Mouse (Mus musculus) hindbrain, embryonic 14.5 days (tissue): ENCODE data around the gene Egfl7. TPM values are rescaled to one million over a fixed set of nuclear protein-coding genes. Genes with fewer than 3 reads are reported as not detected.
A peak's percentile ranks its signal among the peaks of the same experiment; 100 is the strongest.

ENCODE experiments used
- ATAC-seq: fragments of 200-750 bp; cut with Nextera tagmentation; 2 replicates; pipeline ENCODE4 v1.8.0; 2017; ENCODE audit warnings: moderate number of reproducible peaks, mild to moderate bottlenecking, moderate TSS enrichment, moderate library complexity; ENCODE audit not compliant: low FRiP score
- DNase-seq: peaks from one replicate; pipeline ENCODE4 v3.0.0-alpha.2; 2015; ENCODE audit warnings: low spot score
- H3K27ac ChIP-seq: fragments of 300-500 bp; sonication (generic); 2 replicates; pipeline ENCODE4 v1.5.1; 2014; ENCODE audit warnings: mild to moderate bottlenecking, moderate library complexity
- H3K27me3 ChIP-seq: fragments of 300-500 bp; sonication (generic); 2 replicates; pipeline ENCODE4 v1.6.1; 2014; ENCODE audit warnings: mild to moderate bottlenecking, low read length, mixed read lengths; ENCODE audit not compliant: control insufficient read depth, insufficient read depth
- H3K36me3 ChIP-seq: fragments of 300-500 bp; sonication (generic); replicated peaks from 2 replicates; pipeline ENCODE4 v1.6.1; 2014; ENCODE audit not compliant: control insufficient read depth, insufficient read depth
- H3K4me1 ChIP-seq: fragments of 300-500 bp; sonication (generic); replicated peaks from 2 replicates; pipeline ENCODE4 v1.6.1; 2014; ENCODE audit warnings: antibody characterized with exemption, low read length, mixed read lengths; ENCODE audit not compliant: control insufficient read depth, insufficient read depth
- H3K4me2 ChIP-seq: fragments of 300-500 bp; sonication (generic); replicated peaks from 2 replicates; pipeline ENCODE4 v1.6.1; 2014; ENCODE audit warnings: mild to moderate bottlenecking, moderate library complexity
- H3K4me3 ChIP-seq: fragments of 300-500 bp; sonication (generic); replicated peaks from 2 replicates; pipeline ENCODE4 v1.5.1; 2014; ENCODE audit warnings: mild to moderate bottlenecking, low read length
- H3K9ac ChIP-seq: fragments of 300-500 bp; sonication (generic); 2 replicates; pipeline ENCODE4 v1.6.1; 2014
- H3K9me3 ChIP-seq: fragments of 300-500 bp; sonication (generic); 2 replicates; pipeline ENCODE4 v1.6.1; 2016; ENCODE audit warnings: low read length; ENCODE audit not compliant: control insufficient read depth
- WGBS: fragments of 180-500 bp; shearing (Covaris S2); extraction: QIAGEN DNeasy Blood & Tissue Kit; methylation state at CpG from one replicate; pipeline ENCODE4 v1.1.7; 2014; 5-methylcytosine and 5-hydroxymethylcytosine counted together
- polyA plus RNA-seq: library from polyadenylated mRNA; unstranded; fragments of >200 nt; fragmentation: Nextera tagmentation; extraction: Ambion mirVana; gene quantifications from 2 replicates; pipeline ENCODE4 v1.2.1, GENCODE M21; 2014

Gene Egfl7
- polyA plus RNA-seq, 1 experiment from 2014 or later = 69.2 TPM

GRCm38 (mm10) chr2:26573807-26574206 lies 6.0 kb upstream of the Egfl7 start:
- 21% methylated on average over 5 of the region's 5 CpGs for WGBS
- DNase-seq = no peak
- peak overlapping the region; percentile 49 for H3K27ac ChIP-seq
- H3K9ac ChIP-seq = 0 out of 2 replicates have a peak overlapping the region, but pooled peaks have one; percentile 2
- H3K4me2 ChIP-seq = no peak overlapping the region
- peaks cover 9% of the 10 kb centered on the region; the same call in 1 of the 2 replicates for H3K4me1 ChIP-seq
- no peaks in the 10 kb centered on the region for H3K36me3 ChIP-seq
- H3K9me3 ChIP-seq = no peaks in the 10 kb centered on the region
- no peak for ATAC-seq
- H3K27me3 ChIP-seq = no peaks in the 10 kb centered on the region
- H3K4me3 ChIP-seq = no peak overlapping the region

GRCm38 (mm10) chr2:26574862-26575261 lies 5.0 kb upstream of the Egfl7 start:
- Histone ChIP-seq H3K27ac (no peak overlapping the region), H3K4me3 (no peak overlapping the region), H3K9me3 (no peaks in the 10 kb centered on the region), H3K36me3 (no peaks in the 10 kb centered on the region), H3K9ac (no peak overlapping the region), H3K4me2 (no peak overlapping the region), H3K27me3 (no peaks in the 10 kb centered on the region), H3K4me1 (peaks cover 9% of the 10 kb centered on the region; the same call in 1 of the 2 replicates)
- 17% methylated on average over 5 of the region's 5 CpGs for WGBS
- DNase-seq (no peak), ATAC-seq (no peak)

- DNase-seq (no peak), ATAC-seq (no peak)
- Histone ChIP-seq H3K4me1 (peaks cover 9% of the 10 kb centered on the region; the same call in 1 of the 2 replicates), H3K27ac (no peak overlapping the region), H3K4me2 (no peak overlapping the region), H3K36me3 (no peaks in the 10 kb centered on the region), H3K9ac (no peak overlapping the region), H3K4me3 (no peak overlapping the region), H3K9me3 (no peaks in the 10 kb centered on the region), H3K27me3 (no peaks in the 10 kb centered on the region)
- WGBS = 81% methylated on average over 1 of the region's 1 CpGs
Observed at GRCm38 (mm10) chr2:26575378-26575777, 4.4 kb upstream of the Egfl7 start.

GRCm38 (mm10) chr2:26575865-26576264 lies 3.9 kb upstream of the Egfl7 start:
- H3K36me3 ChIP-seq = no peaks in the 10 kb centered on the region
- H3K4me3 ChIP-seq = no peak overlapping the region
- H3K27me3 ChIP-seq = no peaks in the 10 kb centered on the region
- no peak for DNase-seq
- WGBS = 49% methylated on average over 4 of the region's 4 CpGs
- ATAC-seq = no peak
- H3K4me1 ChIP-seq = peaks cover 9% of the 10 kb centered on the region; the same call in 1 of the 2 replicates
- no peak overlapping the region for H3K27ac ChIP-seq
- no peak overlapping the region for H3K9ac ChIP-seq
- no peaks in the 10 kb centered on the region for H3K9me3 ChIP-seq
- H3K4me2 ChIP-seq = no peak overlapping the region

- 47% methylated on average over 4 of the region's 4 CpGs for WGBS
- H3K36me3 ChIP-seq = no peaks in the 10 kb centered on the region
- H3K4me1 ChIP-seq = peaks cover 9% of the 10 kb centered on the region; the same call in 1 of the 2 replicates
- H3K27ac ChIP-seq = no peak overlapping the region
- H3K9ac ChIP-seq = no peak overlapping the region
- no peaks in the 10 kb centered on the region for H3K27me3 ChIP-seq
- H3K4me3 ChIP-seq = no peak overlapping the region
- ATAC-seq (no peak), DNase-seq (no peak)
- no peak overlapping the region for H3K4me2 ChIP-seq
- H3K9me3 ChIP-seq = no peaks in the 10 kb centered on the region
Observed at GRCm38 (mm10) chr2:26576462-26576861, 3.4 kb upstream of the Egfl7 start.

GRCm38 (mm10) chr2:26578369-26578768 lies 1.4 kb upstream of the Egfl7 start:
- no peak for ATAC-seq
- Histone ChIP-seq H3K4me3 (no peak overlapping the region), H3K27me3 (no peaks in the 10 kb centered on the region)

GRCm38 (mm10) chr2:26580751-26581150 lies 937 bp downstream of the Egfl7 start:
- Histone ChIP-seq H3K27me3 (no peaks in the 10 kb centered on the region), H3K4me2 (no peak overlapping the region), H3K9me3 (no peaks in the 10 kb centered on the region), H3K4me3 (no peak overlapping the region), H3K9ac (no peak overlapping the region), H3K36me3 (no peaks in the 10 kb centered on the region), H3K4me1 (no peaks in the 10 kb centered on the region), H3K27ac (no peak overlapping the region)
- ATAC-seq (no peak), DNase-seq (no peak)
- WGBS = 93% methylated on average over 5 of the region's 5 CpGs

More at GRCm38 (mm10) chr2:26578369-26578768, 1.4 kb upstream of the Egfl7 start:
- no peak overlapping the region for H3K27ac ChIP-seq
- no peaks in the 10 kb centered on the region for H3K9me3 ChIP-seq
- H3K4me2 ChIP-seq = no peak overlapping the region
- peaks cover 5% of the 10 kb centered on the region; the same call in 1 of the 2 replicates for H3K4me1 ChIP-seq
- H3K9ac ChIP-seq = no peak overlapping the region
- DNase-seq = no peak
- H3K36me3 ChIP-seq = no peaks in the 10 kb centered on the region
- 63% methylated on average over 6 of the region's 6 CpGs for WGBS

- Histone ChIP-seq H3K27me3 (no peaks in the 10 kb centered on the region), H3K4me3 (no peak overlapping the region), H3K4me1 (peaks cover 11% of the 10 kb centered on the region), H3K36me3 (no peaks in the 10 kb centered on the region), H3K9me3 (no peaks in the 10 kb centered on the region), H3K9ac (no peak overlapping the region), H3K4me2 (no peak overlapping the region), H3K27ac (no peak overlapping the region)
- DNase-seq (no peak), ATAC-seq (no peak)
- 61% methylated on average over 2 of the region's 2 CpGs for WGBS
Observed at GRCm38 (mm10) chr2:26582203-26582602, 2.4 kb downstream of the Egfl7 start.

- Histone ChIP-seq H3K27me3 (no peaks in the 10 kb centered on the region), H3K9ac (no peak overlapping the region), H3K4me1 (peaks cover 13% of the 10 kb centered on the region), H3K27ac (0 out of 2 replicates have a peak overlapping the region, but pooled peaks have one; percentile 12), H3K9me3 (no peaks in the 10 kb centered on the region), H3K4me3 (no peak overlapping the region), H3K36me3 (no peaks in the 10 kb centered on the region), H3K4me2 (no peak overlapping the region)
- WGBS = 71% methylated on average over 7 of the region's 7 CpGs
- ATAC-seq (no peak), DNase-seq (no peak)
Observed at GRCm38 (mm10) chr2:26582741-26583140, 2.9 kb downstream of the Egfl7 start.

GRCm38 (mm10) chr2:26583640-26584039 lies 3.8 kb downstream of the Egfl7 start:
- 78% methylated on average over 11 of the region's 11 CpGs for WGBS
- Histone ChIP-seq H3K27me3 (no peaks in the 10 kb centered on the region), H3K9me3 (no peaks in the 10 kb centered on the region), H3K4me2 (no peak overlapping the region), H3K9ac (peak overlapping the region; percentile 34; the same call in 1 of the 2 replicates), H3K27ac (peak overlapping the region; percentile 47), H3K4me1 (peaks cover 13% of the 10 kb centered on the region), H3K36me3 (no peaks in the 10 kb centered on the region), H3K4me3 (peak overlapping the region; percentile 19; the same call in 1 of the 2 replicates)
- no peak for ATAC-seq
- no peak for DNase-seq
